Mouse (Mus musculus): Measurements from ENCODE around the gene Stpg2. TPM values are rescaled to one million over a fixed set of nuclear protein-coding genes. Genes with fewer than 3 reads are reported as not detected.

Stpg2 gene
- polyA plus RNA-seq (2015; fragmentation: Nextera tagmentation; extraction: Ambion mirVana) = not detected in 2 replicates

- Histone ChIP-seq H3K9me3 (ENCODE audit: control insufficient read depth) (no peaks in the 10 kb centered on the region), H3K36me3 (ENCODE audit: control insufficient read depth, insufficient read depth) (no peaks in the 10 kb centered on the region), H3K27me3 (replicated peaks; ENCODE audit: control insufficient read depth, insufficient read depth, low read length) (peaks cover 7% of the 10 kb centered on the region), H3K27ac (ENCODE audit: low read depth, low read length) (peak within 1 kb of the TSS; percentile 81), H3K4me1 (replicated peaks; ENCODE audit: control insufficient read depth, insufficient read depth, low read length) (no peaks in the 10 kb centered on the region), H3K9ac (ENCODE audit: low read depth, low read length) (peak within 1 kb of the TSS; percentile 35), H3K4me3 (ENCODE audit: low read depth, low read length) (peak within 1 kb of the TSS; percentile 47), H3K4me2 (replicated peaks; ENCODE audit: low read depth) (peak within 1 kb of the TSS; percentile 67)
- WGBS = 1% methylated on average over 49 of the region's 49 CpGs
- 0 out of 2 replicates have a peak, but pooled peaks have one; percentile 6 for TF ChIP-seq CTCF (IDR thresholded peaks at IDR 0.05; ENCODE audit: low read depth)
- ATAC-seq = peak; percentile 100
Observed at GRCm38 (mm10) chr3:139205444-139205998, at the start of gene Stpg2. TSS of gene Stpg2 (plus strand) at chr3:139205694.

- Histone ChIP-seq H3K9ac (ENCODE audit: low read depth, low read length) (no peak overlapping the region), H3K4me2 (replicated peaks; ENCODE audit: low read depth) (no peak overlapping the region), H3K4me1 (replicated peaks; ENCODE audit: control insufficient read depth, insufficient read depth, low read length) (no peaks in the 10 kb centered on the region), H3K27me3 (replicated peaks; ENCODE audit: control insufficient read depth, insufficient read depth, low read length) (no peaks in the 10 kb centered on the region), H3K4me3 (ENCODE audit: low read depth, low read length) (no peak overlapping the region), H3K36me3 (ENCODE audit: control insufficient read depth, insufficient read depth) (no peaks in the 10 kb centered on the region), H3K9me3 (ENCODE audit: control insufficient read depth) (no peaks in the 10 kb centered on the region), H3K27ac (ENCODE audit: low read depth, low read length) (no peak overlapping the region)
- 22% methylated on average over 2 of the region's 2 CpGs for WGBS
- TF ChIP-seq CTCF (IDR thresholded peaks at IDR 0.05; ENCODE audit: low read depth) = no peak
- ATAC-seq = no peak
Observed at GRCm38 (mm10) chr3:139162146-139162545, 43.3 kb upstream of the Stpg2 start.

GRCm38 (mm10) chr3:139162658-139163057 is 42.8 kb upstream of the Stpg2 start:
- TF ChIP-seq CTCF (IDR thresholded peaks at IDR 0.05; ENCODE audit: low read depth) = no peak
- H3K9me3 ChIP-seq (ENCODE audit: control insufficient read depth) = no peaks in the 10 kb centered on the region
- H3K9ac ChIP-seq (ENCODE audit: low read depth, low read length) = no peak overlapping the region
- no peak overlapping the region for H3K27ac ChIP-seq (ENCODE audit: low read depth, low read length)
- no peak overlapping the region for H3K4me3 ChIP-seq (ENCODE audit: low read depth, low read length)
- no peaks in the 10 kb centered on the region for H3K36me3 ChIP-seq (ENCODE audit: control insufficient read depth, insufficient read depth)
- no peaks in the 10 kb centered on the region for H3K4me1 ChIP-seq (replicated peaks; ENCODE audit: control insufficient read depth, insufficient read depth, low read length)
- H3K27me3 ChIP-seq (replicated peaks; ENCODE audit: control insufficient read depth, insufficient read depth, low read length) = no peaks in the 10 kb centered on the region
- H3K4me2 ChIP-seq (replicated peaks; ENCODE audit: low read depth) = no peak overlapping the region
- ATAC-seq = no peak
- 70% methylated on average over 4 of the region's 4 CpGs for WGBS

DNA sequence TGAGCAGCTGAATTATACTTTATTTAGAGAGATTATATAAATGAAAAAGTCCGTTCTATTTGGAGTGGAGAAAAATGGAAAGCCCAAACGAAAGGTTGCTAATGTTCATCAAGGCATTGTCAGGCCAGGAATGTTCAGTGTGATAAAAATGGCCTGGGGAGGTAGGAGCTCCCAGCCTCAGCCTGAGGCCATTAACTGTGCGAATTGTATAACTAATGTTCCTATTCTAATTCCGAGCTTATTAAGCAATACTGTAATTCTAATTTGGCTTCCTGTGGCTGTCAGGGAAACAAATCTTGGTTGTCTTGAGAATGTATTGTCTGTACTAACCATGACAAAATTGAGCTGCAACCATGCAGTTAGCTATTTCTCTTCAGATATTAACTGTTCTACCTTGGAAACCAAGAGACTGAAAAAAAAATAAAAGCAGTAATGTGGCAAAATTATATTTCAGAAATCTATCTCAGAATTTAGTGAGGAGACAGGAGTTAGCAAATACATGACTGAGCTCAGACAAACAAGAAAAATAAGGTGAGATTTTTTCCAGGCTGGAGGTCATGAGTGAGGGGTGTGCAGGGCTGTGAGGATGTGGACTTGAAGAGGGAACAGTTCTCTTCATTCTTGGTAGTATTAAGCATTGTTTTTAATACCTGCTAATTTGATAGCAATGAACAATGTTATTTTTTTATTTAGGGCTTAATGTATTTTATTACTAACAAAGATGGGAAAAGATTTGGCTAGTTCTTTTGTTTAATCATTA is 36.8 kb upstream of the Stpg2 start:
- Histone ChIP-seq H3K4me2 (replicated peaks; ENCODE audit: low read depth) (no peak overlapping the region), H3K27ac (ENCODE audit: low read depth, low read length) (no peak overlapping the region), H3K27me3 (replicated peaks; ENCODE audit: control insufficient read depth, insufficient read depth, low read length) (no peaks in the 10 kb centered on the region), H3K36me3 (ENCODE audit: control insufficient read depth, insufficient read depth) (no peaks in the 10 kb centered on the region), H3K4me1 (replicated peaks; ENCODE audit: control insufficient read depth, insufficient read depth, low read length) (no peaks in the 10 kb centered on the region), H3K4me3 (ENCODE audit: low read depth, low read length) (no peak overlapping the region), H3K9me3 (ENCODE audit: control insufficient read depth) (no peaks in the 10 kb centered on the region), H3K9ac (ENCODE audit: low read depth, low read length) (no peak overlapping the region)
- no peak for ATAC-seq
- 64% methylated on average over 4 of the region's 4 CpGs for WGBS
- no peak for TF ChIP-seq CTCF (IDR thresholded peaks at IDR 0.05; ENCODE audit: low read depth)

DNA sequence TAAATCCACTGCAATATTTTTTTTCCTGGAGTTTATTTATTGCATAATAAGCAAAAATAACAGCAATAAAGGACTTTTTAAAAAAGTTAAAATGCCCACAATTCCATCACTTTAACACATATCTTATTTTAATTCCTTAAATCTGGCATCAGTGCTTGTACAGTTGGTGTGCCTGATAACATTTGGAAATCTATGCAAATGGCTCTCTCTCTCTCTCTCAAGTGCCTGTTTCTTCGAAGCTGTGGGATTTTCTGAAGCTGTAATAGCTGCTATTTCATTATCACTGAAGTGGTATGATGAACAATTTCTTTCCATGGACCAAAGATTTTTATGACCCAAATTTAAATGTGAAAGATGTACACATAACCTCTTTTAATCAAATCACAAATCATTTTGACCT is 35.8 kb upstream of the Stpg2 start:
- WGBS = 67% methylated on average over 1 of the region's 1 CpGs
- Histone ChIP-seq H3K27ac (ENCODE audit: low read depth, low read length) (no peak overlapping the region), H3K4me2 (replicated peaks; ENCODE audit: low read depth) (no peak overlapping the region), H3K4me3 (ENCODE audit: low read depth, low read length) (no peak overlapping the region), H3K9ac (ENCODE audit: low read depth, low read length) (no peak overlapping the region), H3K27me3 (replicated peaks; ENCODE audit: control insufficient read depth, insufficient read depth, low read length) (no peaks in the 10 kb centered on the region), H3K36me3 (ENCODE audit: control insufficient read depth, insufficient read depth) (no peaks in the 10 kb centered on the region), H3K4me1 (replicated peaks; ENCODE audit: control insufficient read depth, insufficient read depth, low read length) (no peaks in the 10 kb centered on the region), H3K9me3 (ENCODE audit: control insufficient read depth) (no peaks in the 10 kb centered on the region)
- ATAC-seq = no peak
- TF ChIP-seq CTCF (IDR thresholded peaks at IDR 0.05; ENCODE audit: low read depth) = no peak

DNA sequence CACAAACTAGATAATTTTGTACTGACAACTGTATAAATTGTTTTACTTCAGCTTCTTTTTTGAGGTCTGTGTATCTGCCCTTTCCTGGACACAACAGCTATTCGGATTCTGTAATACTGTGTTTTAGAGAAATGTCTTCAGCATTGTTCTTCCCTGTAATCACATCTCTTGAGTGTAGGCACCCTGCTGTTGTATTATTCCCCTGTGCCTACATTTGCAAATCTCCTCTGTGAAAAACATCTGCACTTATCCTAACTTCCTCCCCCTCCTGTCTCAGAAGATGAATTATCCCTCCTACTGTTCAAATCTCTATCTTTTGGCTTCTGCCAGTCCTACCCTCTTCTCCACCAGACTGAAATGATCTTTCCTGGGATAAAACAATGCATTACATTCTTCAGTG is 28.6 kb upstream of the Stpg2 start:
- no peak overlapping the region for H3K27ac ChIP-seq (ENCODE audit: low read depth, low read length)
- H3K4me2 ChIP-seq (replicated peaks; ENCODE audit: low read depth) = no peak overlapping the region
- 85% methylated on average over 1 of the region's 1 CpGs for WGBS
- no peaks in the 10 kb centered on the region for H3K9me3 ChIP-seq (ENCODE audit: control insufficient read depth)
- no peak overlapping the region for H3K9ac ChIP-seq (ENCODE audit: low read depth, low read length)
- no peaks in the 10 kb centered on the region for H3K4me1 ChIP-seq (replicated peaks; ENCODE audit: control insufficient read depth, insufficient read depth, low read length)
- H3K36me3 ChIP-seq (ENCODE audit: control insufficient read depth, insufficient read depth) = no peaks in the 10 kb centered on the region
- no peak for ATAC-seq
- no peak overlapping the region for H3K4me3 ChIP-seq (ENCODE audit: low read depth, low read length)
- H3K27me3 ChIP-seq (replicated peaks; ENCODE audit: control insufficient read depth, insufficient read depth, low read length) = no peaks in the 10 kb centered on the region
- no peak for TF ChIP-seq CTCF (IDR thresholded peaks at IDR 0.05; ENCODE audit: low read depth)

Measured in intestine, postnatal 0 days (tissue).